Mouse (Mus musculus) urinary bladder, postnatal 36 days (tissue): ENCODE measurements around the gene Sept9.

Source experiments
- DNase-seq, 2 experiments: peaks; one replicate each; pipeline ENCODE4 v3.0.0; 2022; ENCODE audit warnings: low spot score in 2 of 2, mixed read lengths in 1 of 2

The Sept9 gene

GRCm38 (mm10) chr11:117344339-117345021 is 145.0 kb downstream of the Sept9 start:
- no peak for DNase-seq

DNA sequence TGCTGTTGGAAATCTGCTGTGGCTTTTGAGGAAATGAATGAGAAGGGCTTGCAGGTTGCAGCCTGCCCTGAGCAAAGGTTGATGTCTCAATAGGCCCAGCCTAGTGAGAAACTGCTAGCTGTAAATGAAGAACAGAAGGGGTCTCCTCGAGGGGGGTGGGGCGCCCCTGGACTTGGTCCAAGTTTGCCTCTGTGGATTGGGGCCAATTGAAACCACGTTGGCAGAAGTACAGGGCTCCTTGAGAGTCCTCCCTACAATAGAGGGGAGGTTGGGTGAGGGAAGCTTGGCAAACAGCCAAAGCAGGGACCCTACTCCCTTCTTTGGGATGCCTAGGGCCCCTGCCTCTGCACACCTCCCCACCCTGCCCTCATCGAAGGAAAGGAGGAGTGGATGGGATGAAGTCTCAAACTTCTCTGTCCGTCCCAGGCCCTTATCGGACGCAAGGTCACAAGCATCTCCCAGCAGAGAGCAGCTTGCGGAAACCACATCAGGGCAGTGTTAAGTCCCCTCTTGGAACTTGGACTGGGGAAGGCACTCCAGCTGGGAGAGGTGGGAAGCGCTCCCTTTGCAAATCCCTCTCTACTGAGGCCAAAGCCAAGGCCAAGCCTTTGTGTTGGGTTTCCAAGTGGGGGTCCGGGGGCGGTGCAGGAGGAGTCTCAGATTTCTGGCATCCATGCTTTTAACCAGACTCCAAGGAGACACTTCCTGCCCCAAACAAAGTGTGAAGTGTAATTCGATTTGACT is 145.7 kb downstream of the Sept9 start:
- DNase-seq = peak; percentile 65 to 69

DNA sequence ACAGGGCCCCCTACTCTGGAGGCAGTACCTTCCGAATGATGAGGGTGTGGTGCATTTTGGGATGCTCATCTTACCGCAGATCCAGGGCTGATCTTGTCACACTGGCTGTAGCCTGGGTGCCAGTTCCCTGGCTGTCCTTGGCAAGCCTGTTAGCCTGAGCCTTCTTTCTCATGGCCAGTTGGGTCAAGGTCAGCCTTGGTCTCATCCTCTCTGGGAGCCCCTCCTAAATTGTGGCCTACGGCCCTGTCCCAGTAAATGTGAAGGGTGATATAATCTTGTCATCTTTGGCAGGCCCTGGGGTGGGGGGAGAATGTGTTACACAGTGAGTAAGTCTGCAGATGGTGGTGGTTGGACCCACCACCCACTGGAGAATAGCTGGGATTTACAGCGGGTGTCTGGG is 147.8 kb downstream of the Sept9 start:
- no peak for DNase-seq

- no peak for DNase-seq
These were observed 149.1 kb downstream of the Sept9 start for GRCm38 (mm10) chr11:117348429-117349103.

DNA sequence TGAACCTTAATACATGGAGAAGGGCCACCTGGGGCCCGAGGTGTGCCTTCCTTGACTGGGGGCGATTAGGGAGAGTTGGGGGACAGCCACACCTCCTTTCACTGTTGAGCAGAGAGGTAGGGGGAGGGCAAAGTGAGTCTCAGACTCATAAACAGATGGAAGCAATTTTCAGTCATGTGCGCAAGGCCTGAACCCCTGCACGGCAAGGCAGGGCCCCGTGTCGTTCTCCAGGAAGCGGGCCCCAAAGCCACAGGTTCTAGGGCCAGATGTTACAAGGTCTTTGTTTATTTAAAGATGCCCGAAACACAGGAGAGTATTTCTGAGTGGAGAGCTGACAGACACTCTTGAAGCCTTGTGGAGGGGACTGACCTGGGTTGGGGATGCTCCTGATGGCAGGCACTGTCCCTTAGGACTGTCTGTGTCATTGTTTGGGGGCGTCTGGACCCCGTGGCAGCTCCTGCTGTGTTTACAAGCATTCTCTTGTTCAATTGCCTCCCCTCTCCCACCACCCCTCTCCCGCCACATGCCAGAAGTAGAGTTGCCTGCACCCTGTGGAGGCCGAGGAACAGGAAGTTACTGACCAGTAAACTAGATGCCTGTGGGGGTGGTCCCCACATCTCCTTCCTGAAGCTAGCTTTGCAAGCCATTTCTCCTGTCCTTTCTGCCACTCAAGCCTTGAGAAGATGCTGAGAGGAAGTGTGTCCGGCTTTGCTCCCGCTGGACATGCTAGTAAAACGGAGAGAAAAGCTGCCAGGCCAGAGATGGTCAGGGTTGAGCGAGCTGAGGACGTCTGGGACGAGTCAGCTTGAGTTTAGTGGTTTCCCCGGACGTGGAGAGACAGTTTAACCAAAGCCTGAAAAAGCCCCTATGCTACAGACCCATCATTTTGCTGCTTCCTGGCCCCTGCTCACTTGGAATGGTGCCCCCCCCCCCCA is 150.2 kb downstream of the Sept9 start:
- no peak for DNase-seq

GRCm38 (mm10) chr11:117350462-117351222 is 151.2 kb downstream of the Sept9 start:
- DNase-seq = no peak

DNA sequence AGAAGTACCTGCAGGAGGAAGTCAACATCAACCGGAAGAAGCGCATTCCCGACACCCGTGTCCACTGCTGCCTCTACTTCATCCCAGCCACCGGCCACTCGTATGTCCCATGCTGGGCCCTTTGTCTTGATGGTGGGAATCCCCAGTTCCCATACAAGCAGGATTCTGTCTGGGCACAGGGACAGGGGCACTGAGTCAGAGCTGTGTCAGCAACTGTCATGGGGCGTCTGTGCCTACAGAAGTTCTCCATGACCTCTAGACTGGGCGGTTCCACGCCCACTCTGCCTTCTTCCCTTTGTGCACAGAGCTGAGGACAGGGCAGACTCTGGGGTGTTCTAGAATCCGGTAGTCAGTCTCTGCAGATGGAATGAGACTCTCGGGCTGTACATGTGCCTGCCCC is 153.7 kb downstream of the Sept9 start:
- no peak for DNase-seq

GRCm38 (mm10) chr11:117354107-117354506 is 154.6 kb downstream of the Sept9 start:
- DNase-seq = peak in 1 of 2 experiments; percentile 64

DNA sequence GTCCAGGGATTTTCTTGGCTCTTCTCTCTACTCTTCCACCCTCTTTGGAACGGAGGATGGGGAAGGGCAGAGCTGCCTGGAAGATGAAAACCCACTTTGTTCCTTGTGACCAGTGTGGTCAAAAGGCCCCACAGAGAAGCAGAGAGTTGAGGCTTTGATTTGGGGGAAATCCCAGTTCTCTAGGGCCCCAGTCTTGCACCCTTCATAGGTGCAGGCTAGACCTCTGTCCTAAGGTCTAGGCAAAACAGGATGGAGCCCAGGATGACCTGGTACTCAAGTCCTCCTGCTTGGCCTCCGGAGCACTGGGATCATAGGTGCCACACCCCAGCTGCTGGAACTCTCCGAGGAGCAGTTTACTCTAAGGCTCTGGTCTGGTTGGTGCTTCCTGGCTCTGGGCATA is 157.5 kb downstream of the Sept9 start:
- DNase-seq = no peak

- DNase-seq = peak; percentile 87 to 91
These were observed 158.6 kb downstream of the Sept9 start for GRCm38 (mm10) chr11:117357916-117358639.

DNA sequence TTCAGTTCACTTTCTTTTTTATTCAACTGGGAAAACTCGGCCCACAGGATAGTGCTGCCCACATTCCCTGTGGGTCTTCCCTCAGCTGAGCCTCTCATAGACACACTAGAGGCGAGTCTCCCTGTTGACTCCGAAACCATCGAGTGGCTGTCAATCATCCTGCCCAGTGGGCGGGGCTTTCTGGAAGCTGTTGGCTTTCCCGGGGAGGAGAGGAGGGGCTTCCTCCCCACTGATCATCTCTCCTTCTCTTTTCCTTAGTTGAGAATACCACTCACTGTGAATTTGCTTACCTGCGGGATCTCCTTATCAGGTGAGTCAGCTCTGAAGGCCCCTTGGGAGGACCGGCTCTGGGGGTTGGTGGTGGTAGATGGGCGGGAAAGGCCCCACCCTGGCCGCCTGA is 159.7 kb downstream of the Sept9 start:
- no peak for DNase-seq

- DNase-seq = peak; percentile 45 to 67
These were observed 160.4 kb downstream of the Sept9 start for GRCm38 (mm10) chr11:117359870-117360269.

GRCm38 (mm10) chr11:117360561-117360960 is 161.1 kb downstream of the Sept9 start:
- no peak for DNase-seq

- no peak for DNase-seq
These were observed 162.8 kb downstream of the Sept9 start for GRCm38 (mm10) chr11:117362307-117362706.

GRCm38 (mm10) chr11:117363918-117364317 is 164.5 kb downstream of the Sept9 start:
- DNase-seq = no peak

- no peak for DNase-seq
These were observed 167.0 kb downstream of the Sept9 start for GRCm38 (mm10) chr11:117366426-117366825.

DNA sequence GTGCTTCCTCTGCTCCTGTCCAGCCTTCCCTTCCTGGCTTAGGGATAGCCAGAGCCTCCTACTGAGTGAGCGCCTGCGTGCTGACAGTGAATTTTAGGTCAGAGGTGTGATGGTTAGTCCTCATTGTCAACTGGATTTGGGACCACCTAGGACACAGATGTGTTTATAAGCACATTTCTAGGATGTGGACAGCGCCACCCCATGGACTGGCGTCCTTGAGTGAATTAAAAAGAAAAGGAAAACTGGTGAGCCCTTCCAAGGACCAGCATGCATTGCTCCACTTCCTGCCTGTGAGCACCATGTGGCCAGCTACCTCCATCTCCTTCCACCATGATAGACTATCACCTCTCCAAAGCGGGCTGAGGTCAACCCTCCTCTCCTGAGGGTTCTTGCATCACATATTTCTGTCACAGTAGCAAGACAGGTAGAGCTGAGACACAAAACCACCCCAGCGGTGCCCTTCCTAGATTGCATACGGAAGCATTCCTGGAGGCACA is 167.4 kb downstream of the Sept9 start:
- DNase-seq = no peak

- no peak for DNase-seq
These were observed 168.5 kb downstream of the Sept9 start for GRCm38 (mm10) chr11:117367937-117368336.

DNA sequence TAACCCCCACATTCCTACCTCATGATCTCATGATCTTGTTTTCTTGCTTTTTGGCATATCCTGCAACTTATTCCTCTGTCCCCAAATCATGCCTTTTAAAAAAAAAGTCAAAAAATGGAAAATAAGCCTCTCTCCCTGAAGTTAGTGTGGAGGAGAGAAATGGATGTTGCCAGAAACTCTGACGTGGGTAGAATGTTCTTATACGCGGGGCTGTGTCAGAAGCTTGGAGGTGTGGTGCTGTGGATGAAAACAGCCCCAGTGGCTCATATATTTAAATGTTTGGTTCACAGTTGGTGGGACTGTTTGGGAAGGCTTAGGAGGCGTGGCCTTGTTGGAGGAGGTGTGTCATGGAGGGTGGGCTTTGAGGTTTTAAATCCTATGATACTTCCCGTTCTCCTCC is 169.9 kb downstream of the Sept9 start:
- no peak for DNase-seq

DNA sequence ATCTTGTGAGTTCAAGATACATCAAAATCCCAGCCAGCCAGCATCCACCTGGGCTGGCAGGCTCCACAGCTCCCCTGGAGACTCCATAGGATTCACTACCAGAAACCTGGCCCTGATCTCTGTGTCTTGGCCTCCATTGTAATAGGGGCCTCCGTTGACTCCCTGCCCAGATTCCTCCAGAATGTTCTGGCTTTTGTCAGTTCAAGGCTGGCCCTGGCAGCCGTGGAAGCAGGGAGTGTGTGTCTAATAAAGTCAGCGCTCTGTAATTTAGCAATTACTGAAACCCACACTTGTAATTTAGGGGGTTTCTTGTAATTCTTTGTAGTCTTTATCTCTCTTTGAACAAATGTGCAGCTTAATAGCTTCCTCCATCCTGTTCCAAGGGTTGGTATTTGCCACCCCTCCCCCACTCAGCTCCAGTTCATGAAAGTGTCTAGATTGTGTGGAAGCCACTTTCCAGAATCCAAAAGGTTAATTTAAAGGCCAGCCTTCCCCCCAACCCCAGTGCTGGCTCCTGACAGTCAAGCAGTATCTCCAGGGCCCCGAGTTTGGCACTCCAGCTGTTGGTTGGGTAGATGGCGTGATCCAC is 170.9 kb downstream of the Sept9 start:
- no peak for DNase-seq
